Mouse (Mus musculus) gonadal fat pad, adult 2 months (tissue): Measurements from ENCODE around the gene Rela. TPM values are rescaled to one million over a fixed set of nuclear protein-coding genes. Genes with fewer than 3 reads are reported as not detected.

Experiments used
- polyA plus RNA-seq: library from polyadenylated mRNA; depleted of rRNA; stranded (reverse); fragments of >200 nt; gene quantifications from 2 replicates; pipeline ENCODE4 v1.2.3, GENCODE M21; 2012; rRNA removed

The Rela gene
- polyA plus RNA-seq, 1 experiment, result 66.8 TPM

Other genes with a start within 250 kb of the Rela start
- 18.1 and 33.3 TPM in 2 replicates for gene Sart1, start 248.8 kb upstream of the Rela start, polyA plus RNA-seq
- 1.9 and 2.0 TPM in 2 replicates for gene Tsga10ip, start 235.0 kb upstream of the Rela start, polyA plus RNA-seq
- gene Drap1, start 212.5 kb upstream of the Rela start, polyA plus RNA-seq, result 136 and 167 TPM in 2 replicates
- 65.9 and 73.9 TPM in 2 replicates for gene AI837181, start 212.3 kb upstream of the Rela start, polyA plus RNA-seq
- 0.24 and 0.38 TPM in 2 replicates for gene Fosl1, start 189.9 kb upstream of the Rela start, polyA plus RNA-seq
- 5.6 and 6.7 TPM in 2 replicates for gene Ccdc85b, start 179.6 kb upstream of the Rela start, polyA plus RNA-seq
- 126 and 132 TPM in 2 replicates for gene Fibp, start 176.9 kb upstream of the Rela start, polyA plus RNA-seq
- 2.2 and 2.3 TPM in 2 replicates for gene Ctsw, start 169.0 kb upstream of the Rela start, polyA plus RNA-seq
- 73.5 and 79.0 TPM in 2 replicates for gene Efemp2, start 163.5 kb upstream of the Rela start, polyA plus RNA-seq
- gene Mus81, start 149.1 kb upstream of the Rela start, polyA plus RNA-seq, result 77.2 and 85.6 TPM in 2 replicates
- gene Cfl1, start 147.0 kb upstream of the Rela start, polyA plus RNA-seq, result 410 and 421 TPM in 2 replicates
- gene 1700020D05Rik, start 133.7 kb upstream of the Rela start, polyA plus RNA-seq, result 1.9 and 3.0 TPM in 2 replicates
- 20.9 and 25.6 TPM in 2 replicates for gene Snx32, start 126.9 kb upstream of the Rela start, polyA plus RNA-seq
- 2.4 and 3.5 TPM in 2 replicates for gene Ovol1, start 76.8 kb upstream of the Rela start, polyA plus RNA-seq
- gene Ap5b1, start 69.5 kb upstream of the Rela start, polyA plus RNA-seq, result 10.0 and 12.0 TPM in 2 replicates
- gene Rnaseh2c, start 35.6 kb upstream of the Rela start, polyA plus RNA-seq, result 42.2 and 49.4 TPM in 2 replicates
- gene Kat5, start 27.2 kb upstream of the Rela start, polyA plus RNA-seq, result 55.3 and 63.6 TPM in 2 replicates
- 36.3 and 45.7 TPM in 2 replicates for gene Sipa1, start 26.2 kb downstream of the Rela start, polyA plus RNA-seq
- 50.6 and 52.8 TPM in 2 replicates for gene Map3k11, start 51.3 kb downstream of the Rela start, polyA plus RNA-seq
- gene Pcnx3, start 51.4 kb downstream of the Rela start, polyA plus RNA-seq, result 80.2 and 87.4 TPM in 2 replicates
- gene Kcnk7, start 66.9 kb downstream of the Rela start, polyA plus RNA-seq, result 0.33 and 0.36 TPM in 2 replicates
- 43.8 and 64.4 TPM in 2 replicates for gene Ehbp1l1, start 88.8 kb downstream of the Rela start, polyA plus RNA-seq
- gene Fam89b, start 92.2 kb downstream of the Rela start, polyA plus RNA-seq, result 160 and 194 TPM in 2 replicates
- 186 and 257 TPM in 2 replicates for gene Ltbp3, start 103.4 kb downstream of the Rela start, polyA plus RNA-seq
- 155 TPM in 2 replicates for gene Scyl1, start 133.9 kb downstream of the Rela start, polyA plus RNA-seq
- gene Frmd8, start 237.8 kb downstream of the Rela start, polyA plus RNA-seq, result 15.1 and 15.9 TPM in 2 replicates
- gene Slc25a45, start 240.3 kb downstream of the Rela start, polyA plus RNA-seq, result 17.3 and 25.7 TPM in 2 replicates